Mouse (Mus musculus) thymus, postnatal 25 days (tissue): ENCODE measurements around the gene Zfp711.
A peak's percentile ranks its signal among the peaks of the same experiment; 100 is the strongest.

Experiments
- DNase-seq: peaks from one replicate; pipeline ENCODE4 v3.0.0; 2022

Zfp711 gene

GRCm38 (mm10) chrX:112600511-112601305 lies at the start of gene Zfp711:
Gene Zfp711 (plus strand): TSS chrX:112600526.
- peak; percentile 39 for DNase-seq

- no peak for DNase-seq
These were observed 32.6 kb upstream of the Zfp711 start for GRCm38 (mm10) chrX:112567716-112568115.

- DNase-seq = peak; percentile 1
These were observed 1.2 kb downstream of the Zfp711 start for GRCm38 (mm10) chrX:112601306-112602120.

GRCm38 (mm10) chrX:112675525-112675924 lies 75.2 kb downstream of the Zfp711 start:
- no peak for DNase-seq

DNA sequence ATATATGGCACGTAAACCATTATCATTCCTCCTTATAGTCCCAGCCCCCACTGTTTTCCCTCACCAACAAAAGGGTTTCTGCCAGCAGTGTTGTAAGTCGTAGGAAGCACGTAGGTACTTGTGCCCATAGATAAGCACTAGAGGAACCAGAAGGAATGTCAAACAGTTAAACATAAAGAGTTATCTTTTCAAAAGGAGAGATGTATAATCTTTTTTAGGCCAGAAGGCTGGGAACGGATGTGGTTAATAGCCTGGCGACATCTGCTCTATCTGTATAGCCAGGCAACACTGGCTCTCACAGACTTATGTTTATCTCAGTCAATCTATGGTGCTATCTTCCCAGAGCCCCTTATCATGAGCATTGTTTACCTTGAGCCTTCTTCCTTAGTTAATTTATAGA lies 80.3 kb downstream of the Zfp711 start:
- DNase-seq = no peak
